Mouse (Mus musculus) CD8-positive naive resting alpha-beta T cell, adult 57 days (primary cell): ENCODE measurements around the gene Yars2. TPM values are rescaled to one million over a fixed set of nuclear protein-coding genes. Genes with fewer than 3 reads are reported as not detected.

Experiments used
- total RNA-seq: library from RNA; stranded (reverse); gene quantifications from one replicate; pipeline ENCODE4 v1.2.4, GENCODE M21; 2023

The Yars2 gene
- 27.7 TPM for total RNA-seq

DNA sequence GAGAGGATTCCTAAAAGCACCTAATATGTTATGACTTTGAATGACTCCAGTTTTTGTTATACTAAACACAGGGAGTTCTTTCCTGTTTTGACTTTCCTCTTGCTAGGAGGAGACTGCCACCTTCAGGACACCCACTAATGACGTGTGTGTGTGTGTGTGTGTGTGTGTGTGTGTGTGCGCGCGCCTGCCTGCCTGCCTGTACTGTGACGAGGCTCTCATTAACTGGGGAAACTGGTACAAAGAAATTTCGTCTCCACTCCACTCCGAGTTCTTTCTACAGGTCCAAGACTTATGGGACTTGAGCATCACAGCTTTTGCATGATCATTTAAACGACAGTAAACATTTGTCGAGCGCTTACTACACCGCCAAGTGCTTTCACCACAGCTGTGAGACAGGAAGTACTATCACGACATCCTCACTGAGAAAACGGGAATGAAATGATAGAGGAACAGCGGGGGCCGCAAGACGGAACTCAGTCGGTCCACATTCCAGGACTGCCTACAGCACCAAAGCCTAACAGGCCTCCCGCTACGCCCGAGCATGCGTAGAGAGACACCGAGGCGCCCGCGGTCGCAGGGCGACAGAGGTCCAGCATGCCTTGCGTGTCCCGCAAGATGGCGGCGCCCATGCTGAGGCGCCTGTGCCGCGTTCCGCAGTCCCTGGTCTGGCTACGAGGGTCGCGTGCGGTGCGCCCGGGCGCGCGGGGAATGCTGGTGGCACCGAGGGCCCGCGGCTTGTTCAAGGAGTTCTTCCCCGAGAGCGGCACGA is at the start of gene Yars2:
TSS of gene Yars2 (plus strand) at position 597 of the 769 bp plus-strand sequence.

DNA sequence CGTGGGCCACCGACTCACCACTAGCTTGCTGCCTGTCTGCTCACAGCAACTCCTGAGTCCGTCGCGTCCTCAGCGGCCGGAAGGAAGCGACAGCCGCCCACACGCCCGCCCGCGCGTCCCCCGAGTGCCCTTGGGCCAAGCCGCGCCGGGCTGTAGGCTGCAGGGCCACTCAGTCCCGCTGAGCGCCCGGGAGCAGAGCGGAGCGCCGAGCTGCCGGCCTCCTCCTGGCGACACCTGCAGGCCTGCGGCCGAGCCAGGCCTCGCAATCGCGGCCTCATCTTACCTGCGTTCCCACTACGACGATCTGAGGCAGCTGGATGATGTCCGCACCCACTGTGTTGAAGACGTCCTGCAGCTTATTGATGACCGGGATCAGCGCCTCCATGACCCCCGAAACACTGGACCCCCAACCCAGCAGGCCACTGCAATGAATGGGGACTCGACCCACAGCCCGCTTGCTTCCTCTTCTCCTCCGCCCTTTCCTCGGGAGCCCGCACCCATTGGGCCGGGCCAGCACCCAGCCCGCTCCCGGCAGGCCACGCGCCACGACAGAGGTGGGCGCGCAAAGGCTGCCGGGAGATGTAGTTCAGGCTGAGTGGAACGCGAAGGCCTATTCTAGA is 55.8 kb downstream of the Yars2 start, which contains the start of gene Dnm1l:
TSS of gene Dnm1l (minus strand) at position 479 of the 620 bp plus-strand sequence.

Other genes with a start within 250 kb of the Yars2 start
- gene Pkp2, start 89.6 kb upstream of the Yars2 start, total RNA-seq = 0.43 TPM
- gene Dnm1l, start 56.0 kb downstream of the Yars2 start, total RNA-seq = 57.2 TPM